Mouse (Mus musculus): ENCODE data around the gene Nucks1.

GRCm38 (mm10) chr1:131861811-131862210, 48.5 kb upstream of the Nucks1 start:
- TF ChIP-seq CTCF (IDR thresholded peaks at IDR 0.05; ENCODE audit: extremely low read depth, insufficient read depth, low read length): no peak
- no peak for TF ChIP-seq POLR2A (IDR thresholded peaks at IDR 0.05; ENCODE audit: extremely low read depth, insufficient read depth, low read length)
